Mouse (Mus musculus) kidney, postnatal 10 days (tissue): ENCODE data around the gene Pdia3.
"Not testable (repeated sequence)": the region's sequence is repeated elsewhere in the genome, so short reads cannot be mapped to it uniquely, and the experiment has no call there.

Experiments used
- DNase-seq: peaks from one replicate; pipeline ENCODE4 v3.0.0; 2021; ENCODE audit warnings: mixed read lengths

Gene Pdia3

DNA sequence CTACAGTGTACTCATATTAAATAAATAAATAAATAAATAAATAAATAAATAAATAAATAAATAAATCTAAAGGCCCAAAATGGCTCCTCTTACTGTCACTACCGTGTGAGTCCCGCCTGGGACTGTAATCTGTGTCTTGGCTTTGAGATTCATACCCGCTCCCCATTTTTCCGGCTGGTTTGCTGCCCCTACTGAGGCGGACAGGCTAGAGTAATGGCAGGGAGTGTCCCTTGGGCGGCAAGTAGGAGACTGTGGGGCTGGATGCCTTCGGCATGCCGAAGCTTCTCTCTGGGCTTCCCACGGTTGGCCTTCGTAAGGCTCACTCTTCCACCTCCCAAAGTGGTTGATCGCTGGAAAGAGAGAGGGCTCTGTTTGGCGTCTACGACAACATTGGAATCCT, 67.3 kb downstream of the Pdia3 start:
- not testable (repeated sequence) for DNase-seq

DNA sequence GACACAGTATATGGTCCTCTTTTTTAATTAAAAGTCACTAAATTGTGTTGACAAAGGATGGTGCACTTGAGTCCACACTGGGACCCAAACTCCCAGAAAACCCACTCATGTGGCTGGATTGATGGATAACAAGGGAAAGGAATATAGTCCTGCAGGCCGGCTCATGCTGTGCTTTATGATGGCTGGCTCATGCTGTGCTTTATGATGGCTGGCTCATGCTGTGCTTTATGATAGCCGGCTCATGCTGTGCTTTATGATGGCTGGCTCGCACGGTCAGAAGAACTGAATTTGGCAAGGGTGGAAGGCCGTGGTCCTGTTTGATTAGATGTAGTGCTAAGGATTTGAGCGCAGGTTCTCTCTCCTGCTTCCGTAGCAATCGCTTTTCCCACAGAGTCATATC, 70.0 kb downstream of the Pdia3 start:
- DNase-seq, result no peak

DNA sequence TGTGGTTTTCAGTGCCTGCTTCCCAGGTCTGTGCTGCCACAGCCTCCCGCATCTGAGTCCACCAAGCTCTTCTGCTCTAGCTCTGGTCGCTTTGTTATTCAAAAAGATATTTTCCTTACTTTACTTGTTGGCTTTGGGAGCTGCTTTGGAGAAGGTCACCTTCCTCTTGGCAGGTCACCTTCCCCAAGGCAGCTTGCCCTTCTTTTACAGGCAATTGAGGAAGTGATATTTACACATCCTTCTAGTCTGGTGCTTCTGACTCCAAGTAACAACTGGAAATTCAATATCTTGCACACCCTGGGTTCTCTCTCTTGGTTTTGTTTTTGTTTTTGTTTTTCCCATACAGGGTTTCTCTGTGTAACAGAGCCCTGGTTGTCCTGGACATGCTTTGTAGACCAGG, 70.8 kb downstream of the Pdia3 start:
- DNase-seq, result not testable (repeated sequence)
